Mouse (Mus musculus): ENCODE measurements around the gene Pgs1.

DNA sequence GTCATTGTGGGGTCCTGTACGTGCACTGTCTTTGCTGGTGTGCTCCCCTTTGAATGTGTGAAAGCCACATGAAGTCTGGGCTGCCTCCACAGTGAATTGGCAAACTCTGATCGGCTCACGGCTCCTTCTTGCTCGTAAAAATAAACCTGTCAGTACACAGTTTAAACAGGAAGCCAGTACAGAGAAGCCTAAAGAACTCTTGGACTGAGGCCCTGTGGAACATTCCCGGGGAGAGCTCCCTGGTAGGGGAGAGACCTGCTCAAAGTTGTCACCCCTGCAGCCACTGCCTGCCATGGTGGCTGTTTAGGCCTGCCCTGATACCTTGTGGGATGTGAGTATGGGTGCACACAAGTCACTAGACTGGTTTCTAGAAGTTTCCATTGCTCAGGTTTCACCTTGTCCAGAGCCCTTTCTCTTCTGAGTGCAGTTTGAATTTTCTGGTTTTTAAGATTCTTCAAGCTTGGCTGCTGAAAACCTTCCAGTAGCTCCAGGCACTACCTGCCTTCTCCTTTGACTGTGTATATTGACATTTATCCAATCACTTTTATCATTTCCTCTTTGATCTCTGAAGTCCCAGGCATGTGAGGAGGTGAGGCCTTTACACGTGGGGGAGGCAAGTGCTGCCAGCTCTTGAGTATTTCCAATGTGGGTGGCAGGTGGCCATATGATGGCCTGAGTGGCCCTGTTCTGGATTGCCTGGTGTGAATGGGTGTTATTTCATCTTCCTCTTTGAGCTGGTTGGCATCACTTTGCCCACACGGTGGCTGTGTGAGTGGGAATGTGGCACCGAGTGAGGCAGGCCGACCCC is 8.4 kb downstream of the Pgs1 start:
- TF ChIP-seq CTCF (IDR thresholded peaks at IDR 0.05; ENCODE audit: control insufficient read depth, insufficient read depth, insufficient read length) (no peak), FOSL1 (IDR thresholded peaks at IDR 0.05; ENCODE audit: insufficient read depth, low read length, poor library complexity, severe bottlenecking) (no peak), MYOG (IDR thresholded peaks at IDR 0.05; ENCODE audit: control insufficient read depth, extremely low read depth, insufficient read length) (no peak), MYOD1 (IDR thresholded peaks at IDR 0.05; ENCODE audit: control insufficient read depth, insufficient read length, low read depth) (no peak), USF1 (IDR thresholded peaks at IDR 0.05; ENCODE audit: low read depth) (no peak)

All from C2C12 (cell line).